Mouse (Mus musculus) G1E (cell line): ENCODE results near the gene L3mbtl4. TPM values are rescaled to one million over a fixed set of nuclear protein-coding genes. Genes with fewer than 3 reads are reported as not detected.

ENCODE experiments used
- ATAC-seq: 2 replicates; pipeline ENCODE4 v1.8.0; 2016; ENCODE audit warnings: mild to moderate bottlenecking; ENCODE audit not compliant: insufficient number of reproducible peaks, poor library complexity, low FRiP score, severe bottlenecking; ENCODE audit errors: extremely low read depth
- DNase-seq: peaks from one replicate; pipeline ENCODE4 v3.0.0; 2012; ENCODE audit warnings: low spot score
- H3K27me3 ChIP-seq: 2 replicates; pipeline ENCODE4 v1.6.1; 2012; ENCODE audit warnings: mild to moderate bottlenecking, low read length, inconsistent platforms; ENCODE audit not compliant: insufficient read depth
- H3K36me3 ChIP-seq: replicated peaks from 2 replicates; pipeline ENCODE3; 2012; ENCODE audit warnings: mild to moderate bottlenecking, inconsistent platforms
- H3K4me1 ChIP-seq: 2 replicates; pipeline ENCODE4 v1.6.1; 2012; ENCODE audit warnings: low read depth, low read length, inconsistent platforms, mixed read lengths; ENCODE audit not compliant: insufficient read depth
- H3K4me3 ChIP-seq: 2 replicates; pipeline ENCODE4 v1.5.1; 2012; ENCODE audit warnings: low read depth, mild to moderate bottlenecking, inconsistent platforms, low read length, moderate library complexity, mixed read lengths
- H3K9me3 ChIP-seq: replicated peaks from 2 replicates; pipeline ENCODE4 v1.6.1; 2012; ENCODE audit warnings: inconsistent platforms
- CTCF ChIP-seq: IDR thresholded peaks from 2 replicates; pipeline ENCODE4 v1.5.1; 2012; ENCODE audit warnings: low read depth, low read length, inconsistent platforms, mixed read lengths
- GATA1 ChIP-seq: IDR thresholded peaks from 2 replicates; pipeline ENCODE4 v1.6.1; 2012; ENCODE audit warnings: borderline replicate concordance, low read length, inconsistent platforms, mixed read lengths
- GATA2 ChIP-seq: IDR thresholded peaks from 2 replicates; pipeline ENCODE4 v1.6.1; 2012; ENCODE audit warnings: low read depth, low read length, inconsistent platforms, borderline replicate concordance
- POLR2AphosphoS5 ChIP-seq: IDR thresholded peaks from 2 replicates; pipeline ENCODE4 v1.6.1; 2012; ENCODE audit warnings: low read depth, low read length, inconsistent platforms; ENCODE audit not compliant: insufficient replicate concordance
- TAL1 ChIP-seq: conservative IDR thresholded peaks from 2 replicates; pipeline ENCODE4 v1.6.1; 2012; ENCODE audit warnings: low read depth, low read length, inconsistent platforms, mixed read lengths
- polyA plus RNA-seq: library from polyadenylated mRNA; stranded (reverse); fragments of >175 nt; gene quantifications from 2 replicates; pipeline ENCODE4 v1.2.3, GENCODE M21; 2012
- total RNA-seq, 2 experiments: library from RNA; stranded (forward) in 1 of 2; stranded (reverse) in 1 of 2; fragments of 200-1000 nt in 1 of 2; fragments of >200 nt in 1 of 2; fragmentation: Nextera tagmentation in 1 of 2; gene quantifications; 2 replicates each; pipeline ENCODE4 v1.2.3; 2014 to 2017

The L3mbtl4 gene
- total and polyA plus RNA-seq, 3 experiments: 0.33 TPM; not detected in 2

GRCm38 (mm10) chr17:68750513-68750912 lies 476.9 kb downstream of the L3mbtl4 start:
- no peak for ATAC-seq
- H3K4me1 ChIP-seq: no peaks in the 10 kb centered on the region
- no peaks in the 10 kb centered on the region for H3K27me3 ChIP-seq
- peaks cover 27% of the 10 kb centered on the region for H3K9me3 ChIP-seq
- H3K4me3 ChIP-seq: no peak overlapping the region
- H3K36me3 ChIP-seq: no peaks in the 10 kb centered on the region
- TF ChIP-seq CTCF: no peak
- no peak for DNase-seq

GRCm38 (mm10) chr17:68753112-68753511 lies 479.5 kb downstream of the L3mbtl4 start:
- TF ChIP-seq TAL1: no peak
- TF ChIP-seq CTCF: no peak
- no peak for TF ChIP-seq POLR2AphosphoS5
- no peak for TF ChIP-seq GATA2
- TF ChIP-seq GATA1: no peak
- H3K9me3 ChIP-seq: peaks cover 33% of the 10 kb centered on the region

GRCm38 (mm10) chr17:68754789-68755188 lies 481.2 kb downstream of the L3mbtl4 start:
- peaks cover 43% of the 10 kb centered on the region for H3K9me3 ChIP-seq
- H3K4me1 ChIP-seq: no peaks in the 10 kb centered on the region
- no peak for ATAC-seq
- DNase-seq: no peak
- no peak for TF ChIP-seq GATA1
- no peak for TF ChIP-seq GATA2
- no peak for TF ChIP-seq TAL1
- no peak for TF ChIP-seq CTCF
- no peak for TF ChIP-seq POLR2AphosphoS5
- no peak overlapping the region for H3K4me3 ChIP-seq
- H3K36me3 ChIP-seq: no peaks in the 10 kb centered on the region
- no peaks in the 10 kb centered on the region for H3K27me3 ChIP-seq

More at GRCm38 (mm10) chr17:68753112-68753511, 479.5 kb downstream of the L3mbtl4 start:
- no peaks in the 10 kb centered on the region for H3K4me1 ChIP-seq
- H3K4me3 ChIP-seq: no peak overlapping the region
- H3K27me3 ChIP-seq: no peaks in the 10 kb centered on the region
- DNase-seq (no peak), ATAC-seq (no peak)
- H3K36me3 ChIP-seq: no peaks in the 10 kb centered on the region

- Histone ChIP-seq H3K4me1 (no peaks in the 10 kb centered on the region), H3K36me3 (no peaks in the 10 kb centered on the region), H3K9me3 (peaks cover 47% of the 10 kb centered on the region), H3K4me3 (no peak overlapping the region), H3K27me3 (no peaks in the 10 kb centered on the region)
- no peak for DNase-seq
- TF ChIP-seq GATA1: no peak
- no peak for TF ChIP-seq CTCF
- TF ChIP-seq GATA2: no peak
- ATAC-seq: no peak
These were observed 484.8 kb downstream of the L3mbtl4 start for GRCm38 (mm10) chr17:68758428-68758827.

- Histone ChIP-seq H3K27me3 (no peaks in the 10 kb centered on the region), H3K9me3 (peaks cover 47% of the 10 kb centered on the region)
- no peak for ATAC-seq
These were observed 485.3 kb downstream of the L3mbtl4 start for GRCm38 (mm10) chr17:68758936-68759335.

GRCm38 (mm10) chr17:68759978-68760377 lies 486.4 kb downstream of the L3mbtl4 start:
- ATAC-seq (no peak), DNase-seq (no peak)
- H3K27me3 ChIP-seq: no peaks in the 10 kb centered on the region
- H3K9me3 ChIP-seq: peaks cover 53% of the 10 kb centered on the region
- no peaks in the 10 kb centered on the region for H3K36me3 ChIP-seq
- no peak for TF ChIP-seq TAL1
- no peak for TF ChIP-seq GATA1
- TF ChIP-seq GATA2: no peak
- TF ChIP-seq CTCF: no peak
- TF ChIP-seq POLR2AphosphoS5: no peak
- H3K4me1 ChIP-seq: no peaks in the 10 kb centered on the region
- no peak overlapping the region for H3K4me3 ChIP-seq

More at GRCm38 (mm10) chr17:68758936-68759335, 485.3 kb downstream of the L3mbtl4 start:
- DNase-seq: no peak
- no peak overlapping the region for H3K4me3 ChIP-seq
- no peaks in the 10 kb centered on the region for H3K36me3 ChIP-seq
- H3K4me1 ChIP-seq: no peaks in the 10 kb centered on the region
- TF ChIP-seq GATA2 (no peak), POLR2AphosphoS5 (no peak), CTCF (no peak), TAL1 (no peak), GATA1 (no peak)

GRCm38 (mm10) chr17:68764329-68764880 lies 490.8 kb downstream of the L3mbtl4 start:
- Histone ChIP-seq H3K9me3 (peaks cover 60% of the 10 kb centered on the region), H3K4me3 (peak overlapping the region; percentile 10; the same call in 1 of the 2 replicates), H3K4me1 (no peaks in the 10 kb centered on the region), H3K36me3 (no peaks in the 10 kb centered on the region), H3K27me3 (no peaks in the 10 kb centered on the region)
- no peak for ATAC-seq
- no peak for DNase-seq
- no peak for TF ChIP-seq GATA2
- no peak for TF ChIP-seq POLR2AphosphoS5
- no peak for TF ChIP-seq GATA1
- no peak for TF ChIP-seq CTCF
- no peak for TF ChIP-seq TAL1
